Mouse (Mus musculus): ENCODE results near the gene Slc39a9. TPM values are rescaled to one million over a fixed set of nuclear protein-coding genes. Genes with fewer than 3 reads are reported as not detected.

Gene Slc39a9
- total and polyA plus RNA-seq, 2 experiments from 2014 or later, result 17.6 to 19.3 TPM

GRCm38 (mm10) chr12:80662322-80662721 is 18.6 kb downstream of the Slc39a9 start:
- Histone ChIP-seq H3K9ac (replicated peaks; ENCODE audit: low read length, poor library complexity, severe bottlenecking) (no peak overlapping the region), H3K4me1 (ENCODE audit: insufficient read depth, low read length) (no peaks in the 10 kb centered on the region), H3K9me3 (ENCODE audit: low read length) (no peaks in the 10 kb centered on the region), H3K27ac (ENCODE audit: low read depth, low read length) (no peak overlapping the region), H3K36me3 (ENCODE audit: insufficient read depth, low read length) (peaks cover 10% of the 10 kb centered on the region; the same call in 1 of the 2 replicates), H3K4me2 (ENCODE audit: low read depth, low read length, poor library complexity, severe bottlenecking) (no peak overlapping the region), H3K27me3 (ENCODE audit: insufficient read depth, low read length) (no peaks in the 10 kb centered on the region), H3K4me3 (ENCODE audit: low read depth, low read length) (no peak overlapping the region)
- DNase-seq (ENCODE audit: low spot score) (no peak), ATAC-seq (ENCODE audit: low FRiP score) (no peak)
- no peak for TF ChIP-seq CTCF (IDR thresholded peaks at IDR 0.05)
- WGBS, result 95% methylated on average over 10 of the region's 10 CpGs

DNA sequence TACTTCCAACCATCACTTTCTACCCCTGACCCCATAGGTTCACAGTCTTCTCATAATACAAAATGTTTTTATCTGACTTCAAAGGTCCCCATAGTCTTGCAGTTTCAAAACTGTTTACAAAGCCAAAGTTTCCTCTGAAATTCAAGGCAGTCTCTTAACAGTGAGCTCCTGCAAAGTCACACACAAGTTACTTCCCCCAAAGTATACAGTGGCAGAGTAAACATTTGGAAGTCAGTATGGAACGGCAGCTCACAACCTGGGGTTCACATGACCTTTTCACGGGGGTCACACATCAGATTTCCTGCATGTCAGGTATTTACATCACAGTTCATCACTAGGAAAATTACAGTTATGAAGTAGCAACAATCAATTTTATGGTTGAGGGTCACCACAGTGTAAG is 20.3 kb downstream of the Slc39a9 start:
- Histone ChIP-seq H3K4me1 (ENCODE audit: insufficient read depth, low read length) (no peaks in the 10 kb centered on the region), H3K4me3 (ENCODE audit: low read depth, low read length) (no peak overlapping the region), H3K27me3 (ENCODE audit: insufficient read depth, low read length) (no peaks in the 10 kb centered on the region), H3K36me3 (ENCODE audit: insufficient read depth, low read length) (peaks cover 13% of the 10 kb centered on the region; the same call in 1 of the 2 replicates), H3K9ac (replicated peaks; ENCODE audit: low read length, poor library complexity, severe bottlenecking) (no peak overlapping the region), H3K4me2 (ENCODE audit: low read depth, low read length, poor library complexity, severe bottlenecking) (no peak overlapping the region), H3K9me3 (ENCODE audit: low read length) (no peaks in the 10 kb centered on the region), H3K27ac (ENCODE audit: low read depth, low read length) (no peak overlapping the region)
- TF ChIP-seq CTCF (IDR thresholded peaks at IDR 0.05), result no peak
- no peak for ATAC-seq (ENCODE audit: low FRiP score)
- DNase-seq (ENCODE audit: low spot score), result no peak
- 87% methylated on average over 2 of the region's 2 CpGs for WGBS

DNA sequence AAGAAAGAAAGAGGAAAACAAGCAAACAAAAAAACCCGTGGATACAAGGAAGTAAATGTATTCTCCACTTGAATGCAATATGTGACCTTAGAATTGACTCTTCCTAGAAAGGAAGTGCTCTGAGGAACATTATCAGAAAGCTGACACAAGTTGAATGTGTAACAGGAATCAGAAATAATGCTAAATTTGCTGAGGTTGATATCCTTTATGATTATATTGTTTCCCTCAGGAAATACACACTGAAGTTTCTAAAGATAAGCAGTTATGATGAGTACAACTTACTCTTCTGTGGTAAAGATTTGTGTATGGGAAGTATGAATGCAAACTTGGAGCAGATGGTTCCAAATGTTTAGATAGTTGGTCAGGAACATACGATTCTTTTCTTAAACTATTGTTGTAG is 24.7 kb downstream of the Slc39a9 start:
- H3K27ac ChIP-seq (ENCODE audit: low read depth, low read length), result no peak overlapping the region
- no peaks in the 10 kb centered on the region for H3K27me3 ChIP-seq (ENCODE audit: insufficient read depth, low read length)
- ATAC-seq (ENCODE audit: low FRiP score) (no peak), DNase-seq (ENCODE audit: low spot score) (no peak)
- H3K36me3 ChIP-seq (ENCODE audit: insufficient read depth, low read length), result peaks cover 9% of the 10 kb centered on the region; the same call in 1 of the 2 replicates
- H3K4me2 ChIP-seq (ENCODE audit: low read depth, low read length, poor library complexity, severe bottlenecking), result no peak overlapping the region
- no peaks in the 10 kb centered on the region for H3K9me3 ChIP-seq (ENCODE audit: low read length)
- WGBS, result 80% methylated on average over 2 of the region's 2 CpGs
- no peak overlapping the region for H3K9ac ChIP-seq (replicated peaks; ENCODE audit: low read length, poor library complexity, severe bottlenecking)
- H3K4me1 ChIP-seq (ENCODE audit: insufficient read depth, low read length), result no peaks in the 10 kb centered on the region
- no peak for TF ChIP-seq CTCF (IDR thresholded peaks at IDR 0.05)
- no peak overlapping the region for H3K4me3 ChIP-seq (ENCODE audit: low read depth, low read length)

DNA sequence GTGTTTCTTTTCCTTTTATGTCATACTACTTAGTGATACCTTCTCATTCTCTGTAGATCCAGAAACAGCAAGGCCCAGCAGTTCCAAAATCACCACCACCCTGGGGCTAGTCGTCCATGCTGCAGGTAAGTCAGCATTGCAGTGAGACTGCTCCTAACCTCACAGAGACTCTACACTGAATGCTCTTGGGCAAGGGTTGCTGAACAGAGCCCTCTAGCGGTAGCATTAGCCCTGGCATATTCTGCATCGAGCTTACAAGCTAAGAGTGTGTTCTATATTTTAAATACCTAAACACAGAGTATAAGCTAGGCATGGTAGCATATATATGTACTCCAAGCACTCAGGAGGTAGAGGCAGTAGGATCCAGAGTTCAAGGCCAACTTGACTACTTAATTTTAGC is 29.5 kb downstream of the Slc39a9 start:
- Histone ChIP-seq H3K36me3 (ENCODE audit: insufficient read depth, low read length) (peaks cover 23% of the 10 kb centered on the region; the same call in 1 of the 2 replicates), H3K4me2 (ENCODE audit: low read depth, low read length, poor library complexity, severe bottlenecking) (no peak overlapping the region), H3K4me3 (ENCODE audit: low read depth, low read length) (no peak overlapping the region), H3K27ac (ENCODE audit: low read depth, low read length) (no peak overlapping the region), H3K27me3 (ENCODE audit: insufficient read depth, low read length) (no peaks in the 10 kb centered on the region), H3K4me1 (ENCODE audit: insufficient read depth, low read length) (no peaks in the 10 kb centered on the region), H3K9ac (replicated peaks; ENCODE audit: low read length, poor library complexity, severe bottlenecking) (no peak overlapping the region), H3K9me3 (ENCODE audit: low read length) (no peaks in the 10 kb centered on the region)
- peak; percentile 82 for TF ChIP-seq CTCF (IDR thresholded peaks at IDR 0.05)
- ATAC-seq (ENCODE audit: low FRiP score) (no peak), DNase-seq (ENCODE audit: low spot score) (peak; percentile 70)
- 17% methylated on average over 3 of the region's 3 CpGs for WGBS

- Histone ChIP-seq H3K4me3 (ENCODE audit: low read depth, low read length) (no peak overlapping the region), H3K9me3 (ENCODE audit: low read length) (no peaks in the 10 kb centered on the region), H3K4me2 (ENCODE audit: low read depth, low read length, poor library complexity, severe bottlenecking) (no peak overlapping the region), H3K27ac (ENCODE audit: low read depth, low read length) (no peak overlapping the region), H3K9ac (replicated peaks; ENCODE audit: low read length, poor library complexity, severe bottlenecking) (no peak overlapping the region), H3K36me3 (ENCODE audit: insufficient read depth, low read length) (peaks cover 21% of the 10 kb centered on the region), H3K27me3 (ENCODE audit: insufficient read depth, low read length) (no peaks in the 10 kb centered on the region), H3K4me1 (ENCODE audit: insufficient read depth, low read length) (no peaks in the 10 kb centered on the region)
- peak; percentile 67 for DNase-seq (ENCODE audit: low spot score)
- ATAC-seq (ENCODE audit: low FRiP score), result no peak
- WGBS, result 72% methylated on average over 1 of the region's 1 CpGs
- TF ChIP-seq CTCF (IDR thresholded peaks at IDR 0.05), result peak; percentile 88
Observed at GRCm38 (mm10) chr12:80681340-80681739, 37.7 kb downstream of the Slc39a9 start.

GRCm38 (mm10) chr12:80683554-80683953 is 39.9 kb downstream of the Slc39a9 start:
- 95% methylated on average over 3 of the region's 3 CpGs for WGBS
- Histone ChIP-seq H3K27me3 (ENCODE audit: insufficient read depth, low read length) (no peaks in the 10 kb centered on the region), H3K4me1 (ENCODE audit: insufficient read depth, low read length) (no peaks in the 10 kb centered on the region), H3K36me3 (ENCODE audit: insufficient read depth, low read length) (peaks cover 11% of the 10 kb centered on the region; the same call in 1 of the 2 replicates), H3K27ac (ENCODE audit: low read depth, low read length) (no peak overlapping the region), H3K4me2 (ENCODE audit: low read depth, low read length, poor library complexity, severe bottlenecking) (no peak overlapping the region), H3K4me3 (ENCODE audit: low read depth, low read length) (no peak overlapping the region), H3K9me3 (ENCODE audit: low read length) (no peaks in the 10 kb centered on the region), H3K9ac (replicated peaks; ENCODE audit: low read length, poor library complexity, severe bottlenecking) (no peak overlapping the region)
- ATAC-seq (ENCODE audit: low FRiP score) (no peak), DNase-seq (ENCODE audit: low spot score) (no peak)
- no peak for TF ChIP-seq CTCF (IDR thresholded peaks at IDR 0.05)
